ENCODE assay signal across 36 mouse cellular contexts in the genomic region with DNA sequence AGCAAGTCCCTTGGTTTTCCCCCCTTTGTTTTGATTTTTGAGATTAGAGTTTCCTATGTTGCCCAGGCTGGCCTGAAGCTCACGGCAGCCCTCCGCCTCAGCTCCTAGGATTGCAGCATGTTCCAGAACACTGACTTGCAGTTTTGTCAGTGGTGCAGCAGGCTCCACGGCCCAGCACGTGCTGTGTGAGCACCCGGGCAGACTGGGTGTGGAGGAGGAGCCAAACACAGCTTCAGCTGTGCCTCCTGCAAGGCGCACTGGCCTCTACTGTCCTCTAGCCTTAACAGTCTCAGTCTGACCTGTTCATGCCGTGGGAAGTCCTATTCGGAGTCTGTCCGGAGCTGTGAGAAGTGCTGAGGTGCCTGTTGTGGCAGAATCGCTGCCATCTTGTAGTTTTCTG. TPM values are rescaled to one million over a fixed set of nuclear protein-coding genes. Genes with fewer than 3 reads are reported as not detected.
DNase-seq lines count a peak whose midpoint lies in the region; ATAC-seq and TF ChIP-seq lines count a peak whose summit lies in the region.
"Had no signal": no experiment of that assay in that cellular context is flagged by ENCODE, and none has a peak within 500 bp of the region (broad histone marks: within the 10 kb centered on the region; RNA-seq: fewer than 3 reads in every experiment).

No protein-coding gene starts in this region.

- no peak overlapping the region for H3K9ac ChIP-seq in limb, embryonic 15.5 days
- H3K9ac ChIP-seq: embryonic facial prominence, embryonic 13.5 days; forebrain, embryonic 12.5 days; forebrain, postnatal 0 days; heart, embryonic 13.5 days; intestine, embryonic 15.5 days; liver, embryonic 15.5 days; lung, embryonic 15.5 days; midbrain, embryonic 15.5 days; neural tube, embryonic 15.5 days had no signal

- H3K4me1 ChIP-seq in limb, embryonic 15.5 days, result peaks cover 20% of the 10 kb centered on the region; the same call in 1 of the 2 replicates
- H3K4me1 ChIP-seq in limb, embryonic 10.5 days, result no peaks in the 10 kb centered on the region
- H3K4me1 ChIP-seq in kidney, adult 2 months (ENCODE audit: control insufficient read depth, insufficient read depth, low read length), result no peaks in the 10 kb centered on the region; the same call in 1 of the 2 replicates
- peaks cover 5% of the 10 kb centered on the region; the same call in 1 of the 2 replicates for H3K4me1 ChIP-seq in hindbrain, embryonic 10.5 days (replicated peaks)
- H3K4me1 ChIP-seq: forebrain, embryonic 12.5 days; intestine, embryonic 15.5 days; liver, embryonic 15.5 days; midbrain, embryonic 10.5 days; midbrain, embryonic 15.5 days had no signal

- no peak overlapping the region for H3K4me2 ChIP-seq in limb, embryonic 15.5 days
- H3K4me2 ChIP-seq: embryonic facial prominence, embryonic 13.5 days; forebrain, embryonic 12.5 days; heart, embryonic 13.5 days; intestine, embryonic 15.5 days; liver, embryonic 15.5 days; lung, embryonic 15.5 days; midbrain, embryonic 15.5 days; neural tube, embryonic 15.5 days had no signal

- no peak overlapping the region for H3K4me3 ChIP-seq in limb, embryonic 15.5 days
- H3K4me3 ChIP-seq in limb, embryonic 10.5 days, result no peak overlapping the region
- H3K4me3 ChIP-seq in kidney, adult 2 months (ENCODE audit: insufficient read depth, low read depth, low read length), result no peak overlapping the region
- H3K4me3 ChIP-seq in hindbrain, embryonic 10.5 days, result no peak overlapping the region
- H3K4me3 ChIP-seq: embryonic facial prominence, embryonic 13.5 days; erythroblast, embryonic 14.5 days; forebrain, embryonic 12.5 days; heart, embryonic 13.5 days; intestine, embryonic 15.5 days; liver, embryonic 15.5 days; lung, embryonic 15.5 days; midbrain, embryonic 10.5 days; midbrain, embryonic 15.5 days; neural tube, embryonic 15.5 days had no signal

- no peaks in the 10 kb centered on the region for H3K27me3 ChIP-seq in limb, embryonic 15.5 days
- no peaks in the 10 kb centered on the region for H3K27me3 ChIP-seq in limb, embryonic 10.5 days (ENCODE audit: low read depth, poor library complexity, severe bottlenecking)
- H3K27me3 ChIP-seq in kidney, adult 2 months (replicated peaks; ENCODE audit: control insufficient read depth, insufficient read depth, low read length), result no peaks in the 10 kb centered on the region
- no peaks in the 10 kb centered on the region for H3K27me3 ChIP-seq in hindbrain, embryonic 10.5 days (ENCODE audit: insufficient read depth, poor library complexity, severe bottlenecking)
- H3K27me3 ChIP-seq: embryonic facial prominence, embryonic 13.5 days; forebrain, embryonic 12.5 days; heart, embryonic 13.5 days; intestine, embryonic 15.5 days; liver, embryonic 15.5 days; lung, embryonic 15.5 days; midbrain, embryonic 15.5 days; neural tube, embryonic 15.5 days had no signal

- H3K9me3 ChIP-seq in limb, embryonic 15.5 days, result no peaks in the 10 kb centered on the region
- H3K9me3 ChIP-seq in limb, embryonic 10.5 days (replicated peaks), result no peaks in the 10 kb centered on the region
- H3K9me3 ChIP-seq in hindbrain, embryonic 10.5 days, result no peaks in the 10 kb centered on the region
- H3K9me3 ChIP-seq: embryonic facial prominence, embryonic 13.5 days; forebrain, embryonic 12.5 days; heart, embryonic 13.5 days; intestine, embryonic 15.5 days; liver, embryonic 15.5 days; lung, embryonic 15.5 days; midbrain, embryonic 10.5 days; midbrain, embryonic 15.5 days; neural tube, embryonic 15.5 days had no signal

- peak overlapping the region; percentile 4; the same call in 1 of the 2 replicates for H3K27ac ChIP-seq in limb, embryonic 15.5 days
- H3K27ac ChIP-seq in limb, embryonic 10.5 days, result no peak overlapping the region
- no peak overlapping the region for H3K27ac ChIP-seq in kidney, adult 2 months (ENCODE audit: insufficient read depth, low read depth, low read length)
- H3K27ac ChIP-seq in hindbrain, embryonic 10.5 days, result no peak overlapping the region
- H3K27ac ChIP-seq: forebrain, embryonic 12.5 days; heart, embryonic 13.5 days; hindbrain, postnatal 0 days; intestine, embryonic 15.5 days; liver, embryonic 15.5 days; lung, embryonic 15.5 days; midbrain, embryonic 10.5 days; midbrain, embryonic 15.5 days; neural tube, embryonic 15.5 days had no signal

- no peak for ATAC-seq in limb, embryonic 15.5 days (ENCODE audit: insufficient number of reproducible peaks, low FRiP score, low TSS enrichment, low read depth)
- ATAC-seq: CD4-positive, CD25-positive, alpha-beta regulatory T cell, adult 4 months; forebrain, postnatal 0 days; hindbrain, postnatal 0 days; intestine, embryonic 15.5 days; midbrain, embryonic 15.5 days had no signal

- TF ChIP-seq CTCF in kidney, adult 2 months (conservative IDR thresholded peaks at IDR 0.05; ENCODE audit: insufficient read depth, insufficient read length, low read depth, low read length), result no peak

- no peak for TF ChIP-seq POLR2A in kidney, adult 2 months (IDR thresholded peaks at IDR 0.05; ENCODE audit: low read depth, low read length)

- H3K36me3 ChIP-seq in limb, embryonic 15.5 days, result peaks cover 48% of the 10 kb centered on the region
- H3K36me3 ChIP-seq in limb, embryonic 10.5 days, result peaks cover 74% of the 10 kb centered on the region
- no peaks in the 10 kb centered on the region for H3K36me3 ChIP-seq in kidney, adult 2 months (ENCODE audit: control insufficient read depth, insufficient read depth, low read length)
- peaks cover 89% of the 10 kb centered on the region for H3K36me3 ChIP-seq in hindbrain, embryonic 10.5 days
- H3K36me3 ChIP-seq: intestine, embryonic 15.5 days; lung, embryonic 15.5 days had no signal

- 81% methylated on average over 10 of the region's 10 CpGs for WGBS in limb, embryonic 15.5 days
- WGBS in limb, embryonic 10.5 days, result 89% methylated on average over 10 of the region's 10 CpGs
- 61% methylated on average over 10 of the region's 10 CpGs for WGBS in kidney, adult 2 months
- 94% methylated on average over 10 of the region's 10 CpGs for WGBS in hindbrain, embryonic 10.5 days

- DNase-seq in limb, embryonic 10.5 days (ENCODE audit: low spot score), result no peak
- DNase-seq in kidney, adult 2 months, result peak; percentile 44
- DNase-seq in kidney, postnatal 10 days, result peak; percentile 26
- DNase-seq in frontal cortex, postnatal 10 days (ENCODE audit: low spot score in 2 of 2), result no peak
- no peak for DNase-seq in hindbrain, embryonic 10.5 days (ENCODE audit: low spot score)
- no peak for DNase-seq in adrenal gland, postnatal 25 days
- DNase-seq: adrenal gland, postnatal 14 days; cerebellum, adult 2 months; cerebellum, postnatal 36 days; embryo, embryonic 11 days; forebrain, postnatal 0 days; gastrocnemius, postnatal 10 days; heart, postnatal 10 days; layer of hippocampus, postnatal 36 days; spleen, adult 18-20 months; thymus, postnatal 4 days had no signal

RNA-seq across cellular contexts. Expression of gene Amn, which starts 31.0 kb away (rescaled TPM):
- polyA plus RNA-seq in limb, embryonic 15.5 days (2015; fragmentation: Nextera tagmentation; extraction: Ambion mirVana), result 1.0 and 1.2 TPM in 2 replicates
- polyA plus RNA-seq in limb, embryonic 10.5 days (2016; fragmentation: Nextera tagmentation; extraction: Ambion mirVana), result 0.30 and 0.33 TPM in 2 replicates
- 194 and 273 TPM in 2 replicates for polyA plus RNA-seq in kidney, adult 2 months (2012; rRNA removed)
- polyA plus RNA-seq in hindbrain, embryonic 10.5 days (2016; fragmentation: Nextera tagmentation; extraction: Ambion mirVana), result 0.10 and 0.30 TPM in 2 replicates
- 0.79 TPM in 1 of 2 replicates, not detected in the other for total RNA-seq in adrenal gland, postnatal 25 days (2021)
- total RNA-seq: adrenal gland, postnatal 14 days; heart, postnatal 10 days; megakaryocyte progenitor cell, adult 5-6 weeks had no signal
- polyA plus RNA-seq: CD4-positive, CD25-positive, alpha-beta regulatory T cell, adult 4 months had no signal

RNA-seq across cellular contexts. Expression of gene 4930595D18Rik, which starts 55.6 kb away (rescaled TPM):
- polyA plus RNA-seq in limb, embryonic 15.5 days (2015; fragmentation: Nextera tagmentation; extraction: Ambion mirVana), result not detected in 2 replicates
- not detected in 2 replicates for polyA plus RNA-seq in limb, embryonic 10.5 days (2016; fragmentation: Nextera tagmentation; extraction: Ambion mirVana)
- polyA plus RNA-seq in kidney, adult 2 months (2012; rRNA removed), result not detected in 2 replicates
- not detected in 2 replicates for polyA plus RNA-seq in hindbrain, embryonic 10.5 days (2016; fragmentation: Nextera tagmentation; extraction: Ambion mirVana)
- not detected in 2 replicates for total RNA-seq in adrenal gland, postnatal 25 days (2021)
- total RNA-seq: adrenal gland, postnatal 14 days; heart, adult 8-10 months; heart, postnatal 10 days; hindbrain, postnatal 0 days; layer of hippocampus, adult 8-10 months; layer of hippocampus, postnatal 36 days; liver, adult 2 months; megakaryocyte progenitor cell, adult 5-6 weeks had no signal
- polyA plus RNA-seq: cerebellum, adult 2 months; embryonic facial prominence, embryonic 13.5 days; erythroblast, embryonic 14.5 days; forebrain, embryonic 12.5 days; forebrain, postnatal 0 days; gonadal fat pad, adult 2 months; heart, embryonic 13.5 days; hindbrain, embryonic 11.5 days; hindbrain, postnatal 0 days; intestine, embryonic 15.5 days; limb, embryonic 11.5 days; liver, adult 2 months; liver, embryonic 15.5 days; lung, embryonic 15.5 days; midbrain, embryonic 10.5 days; neural tube, embryonic 15.5 days had no signal

Comparison
In these comparisons a context has a peak if more than half of its experiments do, and no peak if none do; other contexts are left out.
1. DNase-seq: peak in kidney, adult 2 months (single experiment) and kidney, postnatal 10 days (single experiment); none in limb, embryonic 10.5 days (single experiment), frontal cortex, postnatal 10 days (0 of 2), hindbrain, embryonic 10.5 days (single experiment) and adrenal gland, postnatal 25 days (single experiment).
2. RNA of gene Amn, which starts 31.0 kb away (polyA plus RNA-seq): 194 to 273 TPM in kidney, adult 2 months; 1.0 to 1.2 TPM in limb, embryonic 15.5 days, 0.30 to 0.33 TPM in limb, embryonic 10.5 days and 0.10 to 0.30 TPM in hindbrain, embryonic 10.5 days; every median in the first group is over 10 times any median in the second.